Mouse (Mus musculus) forebrain, embryonic 14.5 days (tissue): Measurements from ENCODE around the gene Tmem98. TPM values are rescaled to one million over a fixed set of nuclear protein-coding genes. Genes with fewer than 3 reads are reported as not detected.

Source experiments
- ATAC-seq: fragments of 200-750 bp; cut with Nextera tagmentation; 2 replicates; pipeline ENCODE4 v1.8.0; 2017; ENCODE audit warnings: mild to moderate bottlenecking, moderate library complexity
- DNase-seq: peaks from one replicate; pipeline ENCODE4 v3.0.0-alpha.2; 2015; ENCODE audit warnings: low spot score
- H3K27ac ChIP-seq: fragments of 300-500 bp; sonication (generic); 2 replicates; pipeline ENCODE4 v1.5.1; 2014; ENCODE audit warnings: low read depth, mild to moderate bottlenecking, control low read depth, low read length, moderate library complexity
- H3K27me3 ChIP-seq: fragments of 300-500 bp; sonication (generic); replicated peaks from 2 replicates; pipeline ENCODE4 v1.6.1; 2014; ENCODE audit warnings: low read length, control low read depth, mixed read lengths; ENCODE audit not compliant: control insufficient read depth, insufficient read depth
- H3K36me3 ChIP-seq: fragments of 300-500 bp; sonication (generic); 2 replicates; pipeline ENCODE4 v1.6.1; 2014; ENCODE audit warnings: low read length, control low read depth; ENCODE audit not compliant: control insufficient read depth, insufficient read depth
- H3K4me1 ChIP-seq: fragments of 300-500 bp; sonication (generic); 2 replicates; pipeline ENCODE4 v1.6.1; 2014; ENCODE audit warnings: antibody characterized with exemption, low read length, control low read depth; ENCODE audit not compliant: control insufficient read depth, insufficient read depth
- H3K4me2 ChIP-seq: fragments of 300-500 bp; sonication (generic); 2 replicates; pipeline ENCODE4 v1.6.1; 2014; ENCODE audit warnings: mild to moderate bottlenecking, control low read depth, low read length
- H3K4me3 ChIP-seq: fragments of 300-500 bp; sonication (generic); 2 replicates; pipeline ENCODE4 v1.5.1; 2014; ENCODE audit warnings: low read depth, low read length, control low read depth
- H3K9ac ChIP-seq: fragments of 300-500 bp; sonication (generic); 2 replicates; pipeline ENCODE4 v1.6.1; 2014; ENCODE audit warnings: mild to moderate bottlenecking, low read length, control low read depth, moderate library complexity
- H3K9me3 ChIP-seq: fragments of 300-500 bp; sonication (generic); replicated peaks from 2 replicates; pipeline ENCODE4 v1.6.1; 2016; ENCODE audit warnings: low read length, control low read depth, mixed read lengths; ENCODE audit not compliant: control insufficient read depth
- WGBS: fragments of 180-500 bp; shearing (Covaris S2); extraction: QIAGEN DNeasy Blood & Tissue Kit; methylation state at CpG from one replicate; pipeline ENCODE4 v1.1.7; 2014; 5-methylcytosine and 5-hydroxymethylcytosine counted together
- polyA plus RNA-seq: library from polyadenylated mRNA; unstranded; fragments of >200 nt; fragmentation: Nextera tagmentation; extraction: Ambion mirVana; gene quantifications from 2 replicates; pipeline ENCODE4 v1.2.1, GENCODE M21; 2014

Tmem98 gene
- polyA plus RNA-seq, 1 experiment from 2014 or later, result 43.3 TPM

DNA sequence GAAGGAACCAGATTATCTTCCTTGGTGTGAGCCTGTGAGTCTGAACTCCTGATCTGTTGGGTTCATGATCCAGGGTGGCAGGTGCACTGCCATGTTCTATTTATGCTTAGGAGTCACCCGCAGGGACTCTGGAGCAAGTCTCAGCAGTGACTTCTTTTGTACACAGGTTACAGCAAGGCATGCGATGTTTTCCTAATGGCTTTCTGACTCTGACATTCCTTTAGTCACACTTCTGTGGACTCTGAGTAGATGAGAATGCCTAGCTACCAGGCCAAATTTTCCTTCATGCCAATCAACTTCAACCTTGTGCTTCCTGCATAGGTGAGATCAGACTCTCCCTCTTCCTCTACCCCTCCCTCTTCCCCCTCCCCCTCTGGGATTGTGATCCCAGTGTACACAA, 25.4 kb downstream of the Tmem98 start:
- ATAC-seq, result no peak
- H3K4me1 ChIP-seq, result no peaks in the 10 kb centered on the region
- H3K27me3 ChIP-seq, result no peaks in the 10 kb centered on the region
- no peak overlapping the region for H3K4me2 ChIP-seq
- DNase-seq, result no peak
- H3K36me3 ChIP-seq, result no peaks in the 10 kb centered on the region
- no peaks in the 10 kb centered on the region for H3K9me3 ChIP-seq
- H3K4me3 ChIP-seq, result no peak overlapping the region
- no peak overlapping the region for H3K27ac ChIP-seq
- H3K9ac ChIP-seq, result no peak overlapping the region
- 93% methylated on average over 2 of the region's 2 CpGs for WGBS

DNA sequence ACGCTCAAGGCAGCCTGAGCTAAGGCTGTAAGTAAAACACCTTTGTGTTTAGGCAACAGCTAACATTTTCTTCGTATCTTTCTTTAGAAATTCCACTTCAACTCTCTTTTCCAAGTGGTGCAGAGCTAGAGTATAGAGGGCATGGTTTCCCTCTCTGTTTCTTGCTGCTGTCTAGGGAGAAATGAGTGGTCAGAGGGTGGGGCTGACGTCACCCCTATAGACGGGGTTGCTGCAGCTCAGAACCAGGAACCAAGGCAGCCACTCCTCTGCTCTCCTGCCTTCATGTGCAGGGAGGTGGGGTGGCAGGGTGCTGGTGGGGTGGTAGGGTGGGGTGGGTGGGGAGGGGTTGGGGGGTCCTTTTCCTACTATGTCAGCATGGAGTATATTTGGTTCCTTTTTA, 25.9 kb downstream of the Tmem98 start:
- WGBS, result 83% methylated on average over 4 of the region's 4 CpGs
- DNase-seq (no peak), ATAC-seq (no peak)
- H3K4me1 ChIP-seq, result no peaks in the 10 kb centered on the region
- no peak overlapping the region for H3K4me2 ChIP-seq
- no peak overlapping the region for H3K4me3 ChIP-seq
- no peak overlapping the region for H3K9ac ChIP-seq
- H3K27ac ChIP-seq, result no peak overlapping the region
- no peaks in the 10 kb centered on the region for H3K9me3 ChIP-seq
- H3K36me3 ChIP-seq, result no peaks in the 10 kb centered on the region
- H3K27me3 ChIP-seq, result no peaks in the 10 kb centered on the region

- H3K36me3 ChIP-seq, result no peaks in the 10 kb centered on the region
- H3K9me3 ChIP-seq, result no peaks in the 10 kb centered on the region
- no peak for ATAC-seq
- no peak for DNase-seq
- H3K27me3 ChIP-seq, result no peaks in the 10 kb centered on the region
- no peak overlapping the region for H3K27ac ChIP-seq
- H3K9ac ChIP-seq, result no peak overlapping the region
- no peaks in the 10 kb centered on the region for H3K4me1 ChIP-seq
- 69% methylated on average over 1 of the region's 1 CpGs for WGBS
- no peak overlapping the region for H3K4me3 ChIP-seq
- no peak overlapping the region for H3K4me2 ChIP-seq
Observed at GRCm38 (mm10) chr11:80838724-80839123, 28.7 kb downstream of the Tmem98 start.

DNA sequence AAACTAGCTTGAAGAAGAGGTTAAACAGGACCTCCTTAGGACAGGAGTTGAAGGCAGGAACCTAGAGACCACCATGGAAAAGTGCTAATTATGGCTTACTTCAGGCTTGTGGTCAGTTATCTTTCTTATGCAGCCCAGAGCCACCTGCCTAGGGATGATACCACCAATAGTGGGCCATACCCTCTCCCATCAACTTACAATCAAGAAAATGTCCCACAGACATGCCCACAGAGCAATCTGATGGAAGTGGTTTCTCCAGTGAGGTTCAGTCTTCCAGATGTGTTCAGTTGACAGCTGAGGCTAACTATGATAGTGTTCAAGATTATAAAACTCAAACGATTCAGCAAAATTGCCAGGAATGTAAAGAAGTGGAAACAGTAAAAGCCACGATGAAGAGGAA, 33.5 kb downstream of the Tmem98 start:
- 97% methylated on average over 2 of the region's 2 CpGs for WGBS
- Histone ChIP-seq H3K4me1 (no peaks in the 10 kb centered on the region), H3K4me2 (no peak overlapping the region), H3K36me3 (no peaks in the 10 kb centered on the region), H3K9ac (no peak overlapping the region), H3K27me3 (0 out of 2 replicates have a peak, but pooled peaks cover under 1% of the 10 kb centered on the region), H3K9me3 (no peaks in the 10 kb centered on the region), H3K27ac (no peak overlapping the region), H3K4me3 (no peak overlapping the region)
- DNase-seq (no peak), ATAC-seq (no peak)

- 28% methylated on average over 7 of the region's 7 CpGs for WGBS
- ATAC-seq (no peak), DNase-seq (peak; percentile 57)
- H3K27me3 ChIP-seq, result 0 out of 2 replicates have a peak, but pooled peaks cover 2% of the 10 kb centered on the region
- no peaks in the 10 kb centered on the region for H3K4me1 ChIP-seq
- H3K4me2 ChIP-seq, result no peak overlapping the region
- no peaks in the 10 kb centered on the region for H3K9me3 ChIP-seq
- H3K27ac ChIP-seq, result no peak overlapping the region
- H3K4me3 ChIP-seq, result no peak overlapping the region
- no peak overlapping the region for H3K9ac ChIP-seq
- no peaks in the 10 kb centered on the region for H3K36me3 ChIP-seq
Observed at GRCm38 (mm10) chr11:80845486-80845885, 35.5 kb downstream of the Tmem98 start.

- Histone ChIP-seq H3K27ac (no peak overlapping the region), H3K4me1 (no peaks in the 10 kb centered on the region), H3K36me3 (no peaks in the 10 kb centered on the region), H3K4me2 (no peak overlapping the region), H3K9me3 (no peaks in the 10 kb centered on the region), H3K9ac (no peak overlapping the region), H3K4me3 (no peak overlapping the region), H3K27me3 (0 out of 2 replicates have a peak, but pooled peaks cover 2% of the 10 kb centered on the region)
- ATAC-seq (no peak), DNase-seq (no peak)
- WGBS, result 70% methylated on average over 3 of the region's 3 CpGs
Observed at GRCm38 (mm10) chr11:80846115-80846514, 36.1 kb downstream of the Tmem98 start.

DNA sequence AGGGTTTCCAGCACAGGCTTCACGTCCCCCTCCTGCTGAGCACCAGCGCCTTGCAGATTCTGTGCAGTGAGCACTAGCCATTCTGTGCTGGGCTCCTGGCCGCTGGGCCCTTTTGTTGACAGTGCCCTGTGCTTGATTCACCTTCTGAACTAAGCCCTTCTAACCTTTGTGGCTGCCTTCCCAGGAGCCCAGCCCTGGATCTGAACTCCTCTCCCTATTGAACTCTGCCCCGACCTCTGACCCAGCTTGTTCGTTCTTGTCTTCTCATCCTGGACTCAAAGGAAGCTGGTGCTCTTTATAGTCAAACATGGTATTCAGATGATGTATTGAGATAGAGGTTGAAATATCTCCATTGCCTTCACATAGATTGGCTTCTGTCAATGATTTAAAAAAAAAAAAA, 38.2 kb downstream of the Tmem98 start:
- 0 out of 2 replicates have a peak, but pooled peaks cover 2% of the 10 kb centered on the region for H3K27me3 ChIP-seq
- WGBS, result 55% methylated on average over 5 of the region's 5 CpGs
- no peaks in the 10 kb centered on the region for H3K9me3 ChIP-seq
- H3K4me1 ChIP-seq, result no peaks in the 10 kb centered on the region; the same call in 1 of the 2 replicates
- H3K9ac ChIP-seq, result no peak overlapping the region
- H3K36me3 ChIP-seq, result no peaks in the 10 kb centered on the region
- no peak overlapping the region for H3K27ac ChIP-seq
- ATAC-seq (no peak), DNase-seq (no peak)
- no peak overlapping the region for H3K4me2 ChIP-seq
- H3K4me3 ChIP-seq, result no peak overlapping the region

- Histone ChIP-seq H3K9ac (no peak overlapping the region), H3K27me3 (0 out of 2 replicates have a peak, but pooled peaks cover 2% of the 10 kb centered on the region), H3K4me2 (no peak overlapping the region), H3K36me3 (no peaks in the 10 kb centered on the region), H3K4me1 (no peaks in the 10 kb centered on the region; the same call in 1 of the 2 replicates), H3K9me3 (no peaks in the 10 kb centered on the region), H3K27ac (no peak overlapping the region), H3K4me3 (no peak overlapping the region)
- ATAC-seq (no peak), DNase-seq (peak; percentile 34)
- WGBS, result 47% methylated on average over 5 of the region's 5 CpGs
Observed at GRCm38 (mm10) chr11:80851859-80852258, 41.9 kb downstream of the Tmem98 start.

DNA sequence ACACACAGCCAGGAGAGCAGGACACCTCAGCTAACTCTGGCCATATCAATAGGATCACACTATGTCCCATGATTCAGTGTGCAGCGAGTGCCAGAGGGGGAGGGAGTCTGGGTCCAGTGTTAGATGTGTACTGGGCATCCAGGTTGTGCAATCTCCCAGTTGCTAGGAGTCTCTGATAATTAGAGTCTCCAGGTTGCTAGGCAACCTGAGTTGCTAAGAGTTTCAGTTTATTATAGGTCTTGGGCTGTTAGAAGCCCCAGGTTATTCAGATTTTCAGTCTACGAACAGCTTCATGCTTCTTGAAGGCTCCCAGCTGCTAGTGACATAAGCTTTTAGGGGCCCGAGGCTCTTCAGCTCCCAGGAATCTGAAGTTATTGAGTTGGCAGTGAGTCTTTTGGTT, 43.0 kb downstream of the Tmem98 start:
- Histone ChIP-seq H3K9ac (no peak overlapping the region), H3K4me1 (no peaks in the 10 kb centered on the region; the same call in 1 of the 2 replicates), H3K36me3 (no peaks in the 10 kb centered on the region), H3K9me3 (no peaks in the 10 kb centered on the region), H3K27ac (no peak overlapping the region), H3K4me3 (no peak overlapping the region), H3K27me3 (0 out of 2 replicates have a peak, but pooled peaks cover 2% of the 10 kb centered on the region), H3K4me2 (no peak overlapping the region)
- 28% methylated on average over 3 of the region's 3 CpGs for WGBS
- ATAC-seq (no peak; the same call in 1 of the 2 replicates), DNase-seq (peak; percentile 69)
